Mouse (Mus musculus) erythroblast, embryonic 14.5 days (primary cell): Measurements from ENCODE around the gene N4bp2l2. TPM values are rescaled to one million over a fixed set of nuclear protein-coding genes. Genes with fewer than 3 reads are reported as not detected.

Experiments used
- H3K27me3 ChIP-seq: 2 replicates; pipeline ENCODE4 v1.6.1; 2012; ENCODE audit warnings: inconsistent platforms; ENCODE audit not compliant: control insufficient read depth
- H3K36me3 ChIP-seq: 2 replicates; pipeline ENCODE4 v1.6.1; 2012; ENCODE audit warnings: mild to moderate bottlenecking, inconsistent platforms; ENCODE audit not compliant: control insufficient read depth
- H3K4me1 ChIP-seq: 2 replicates; pipeline ENCODE4 v1.6.1; 2012; ENCODE audit warnings: inconsistent platforms; ENCODE audit not compliant: control insufficient read depth
- H3K4me3 ChIP-seq: replicated peaks from 2 replicates; pipeline ENCODE3; 2012; ENCODE audit warnings: moderate library complexity, mild to moderate bottlenecking, inconsistent platforms
- H3K9me3 ChIP-seq: 2 replicates; pipeline ENCODE4 v1.6.1; 2012; ENCODE audit warnings: low read length, inconsistent platforms, mixed read lengths; ENCODE audit not compliant: control insufficient read depth
- GATA1 ChIP-seq: IDR thresholded peaks from 2 replicates; pipeline ENCODE4 v1.6.1; 2012; ENCODE audit warnings: low read length, inconsistent platforms, mixed read lengths
- TAL1 ChIP-seq: IDR thresholded peaks from 3 replicates; pipeline ENCODE4 v1.6.1; 2012; ENCODE audit warnings: low read length, inconsistent platforms, mixed read lengths
- polyA plus RNA-seq: library from polyadenylated mRNA; stranded (reverse); fragments of >175 nt; gene quantifications from 2 replicates; pipeline ENCODE4 v1.2.3, GENCODE M21; 2012

The N4bp2l2 gene
- polyA plus RNA-seq, 1 experiment: 1.5 TPM

- peaks cover 96% of the 10 kb centered on the region for H3K36me3 ChIP-seq
- peaks cover 4% of the 10 kb centered on the region; the same call in 1 of the 2 replicates for H3K4me1 ChIP-seq
- no peak for TF ChIP-seq TAL1
- no peak for TF ChIP-seq GATA1
- no peaks in the 10 kb centered on the region for H3K9me3 ChIP-seq
- H3K27me3 ChIP-seq: no peaks in the 10 kb centered on the region
- H3K4me3 ChIP-seq: no peak overlapping the region
Observed at GRCm38 (mm10) chr5:150559519-150560103, 106.4 kb downstream of the N4bp2l2 start.

Other genes with a start within 250 kb of the N4bp2l2 start
- not detected in 2 replicates for gene Zar1l, start 148.0 kb downstream of the N4bp2l2 start, polyA plus RNA-seq
- 1.4 and 1.5 TPM in 2 replicates for gene Brca2, start 143.6 kb downstream of the N4bp2l2 start, polyA plus RNA-seq
- gene N4bp2l1, start 69.0 kb downstream of the N4bp2l2 start, polyA plus RNA-seq: 0.91 and 1.8 TPM in 2 replicates
- gene Pds5b, start 7.6 kb upstream of the N4bp2l2 start, polyA plus RNA-seq: 0.13 and 0.25 TPM in 2 replicates